Mouse (Mus musculus): ENCODE measurements around the gene Rpl32. TPM values are rescaled to one million over a fixed set of nuclear protein-coding genes. Genes with fewer than 3 reads are reported as not detected.
"Not testable (repeated sequence)": the region's sequence is repeated elsewhere in the genome, so short reads cannot be mapped to it uniquely, and the experiment has no call there.

Gene Rpl32
- polyA plus RNA-seq, 1 experiment from 2014 or later = 967 TPM

DNA sequence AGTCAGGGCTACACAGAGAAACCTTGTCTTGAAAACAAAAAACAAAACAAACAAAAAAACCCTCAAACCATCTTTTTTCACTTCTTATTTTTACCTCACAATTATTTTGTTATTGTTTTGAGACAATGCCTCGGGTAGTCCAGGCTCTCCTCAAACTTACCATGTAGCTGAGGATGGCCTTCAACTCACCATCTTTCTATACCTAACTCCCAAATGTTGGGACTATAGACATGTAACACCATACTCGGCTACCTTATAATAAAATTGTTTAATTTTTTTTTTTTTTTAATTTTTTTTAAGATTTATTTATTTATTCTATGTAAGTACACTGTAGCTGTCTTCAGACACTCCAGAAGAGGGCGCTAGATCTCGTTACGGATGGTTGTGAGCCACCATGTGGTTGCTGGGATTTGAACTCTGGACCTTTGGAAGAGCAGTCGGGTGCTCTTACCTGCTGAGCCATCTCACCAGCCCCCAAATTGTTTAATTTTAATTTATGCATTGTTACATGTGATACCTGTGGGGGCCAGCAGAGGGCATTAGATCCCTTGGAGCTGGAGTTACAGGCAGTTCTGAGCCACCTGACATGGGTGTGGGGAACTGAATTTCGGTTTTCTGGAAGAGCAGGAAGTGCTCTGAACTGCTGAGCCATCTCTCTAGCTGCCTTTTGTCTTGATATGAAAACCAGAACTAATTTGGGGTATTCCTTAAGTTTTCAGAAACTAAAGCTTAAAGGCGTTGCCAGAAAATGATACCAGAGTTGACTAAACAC lies 38.3 kb upstream of the Rpl32 start:
- H3K9ac ChIP-seq (ENCODE audit: low read depth, low read length) = no peak overlapping the region
- WGBS (ENCODE audit: insufficient replicate concordance) = 26% methylated on average over 7 of the region's 8 CpGs
- no peak overlapping the region for H3K4me3 ChIP-seq (ENCODE audit: low read depth, low read length)
- no peak overlapping the region for H3K27ac ChIP-seq (ENCODE audit: low read length)
- no peak overlapping the region for H3K4me2 ChIP-seq (ENCODE audit: low read depth, low read length)
- no peaks in the 10 kb centered on the region for H3K9me3 ChIP-seq (replicated peaks; ENCODE audit: control insufficient read depth, low read length)
- peaks cover 18% of the 10 kb centered on the region for H3K36me3 ChIP-seq (ENCODE audit: control insufficient read depth, insufficient read depth)
- ATAC-seq (ENCODE audit: low read depth) = peak; percentile 46
- no peaks in the 10 kb centered on the region for H3K27me3 ChIP-seq (ENCODE audit: control insufficient read depth, insufficient read depth, low read depth, low read length)
- peaks cover 9% of the 10 kb centered on the region for H3K4me1 ChIP-seq (ENCODE audit: control insufficient read depth, low read depth, low read length)

DNA sequence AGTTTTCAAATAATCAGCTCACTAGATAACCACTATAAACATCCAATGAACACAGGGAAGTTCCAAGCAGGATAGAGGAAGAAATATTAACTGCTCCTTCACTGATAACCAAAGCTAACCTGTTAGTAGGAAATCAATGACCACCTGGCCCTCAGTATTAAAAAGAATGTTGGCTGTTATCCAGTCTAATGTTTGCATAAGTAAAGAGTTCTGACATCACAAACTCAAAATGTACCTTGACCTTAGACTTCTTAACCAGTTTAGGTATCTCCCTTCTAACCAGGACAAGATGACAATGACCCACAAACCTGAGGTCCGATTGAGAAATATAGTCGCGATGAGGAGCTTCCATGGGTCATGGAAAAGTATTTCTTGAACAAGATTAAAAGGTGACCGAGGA lies 36.5 kb upstream of the Rpl32 start:
- WGBS (ENCODE audit: insufficient replicate concordance) = 80% methylated on average over 4 of the region's 4 CpGs
- Histone ChIP-seq H3K27me3 (ENCODE audit: control insufficient read depth, insufficient read depth, low read depth, low read length) (no peaks in the 10 kb centered on the region), H3K4me2 (ENCODE audit: low read depth, low read length) (no peak overlapping the region), H3K9ac (ENCODE audit: low read depth, low read length) (no peak overlapping the region), H3K9me3 (replicated peaks; ENCODE audit: control insufficient read depth, low read length) (no peaks in the 10 kb centered on the region), H3K36me3 (ENCODE audit: control insufficient read depth, insufficient read depth) (peaks cover 18% of the 10 kb centered on the region), H3K4me3 (ENCODE audit: low read depth, low read length) (no peak overlapping the region), H3K4me1 (ENCODE audit: control insufficient read depth, low read depth, low read length) (peaks cover 3% of the 10 kb centered on the region), H3K27ac (ENCODE audit: low read length) (no peak overlapping the region)
- ATAC-seq (ENCODE audit: low read depth) = no peak

DNA sequence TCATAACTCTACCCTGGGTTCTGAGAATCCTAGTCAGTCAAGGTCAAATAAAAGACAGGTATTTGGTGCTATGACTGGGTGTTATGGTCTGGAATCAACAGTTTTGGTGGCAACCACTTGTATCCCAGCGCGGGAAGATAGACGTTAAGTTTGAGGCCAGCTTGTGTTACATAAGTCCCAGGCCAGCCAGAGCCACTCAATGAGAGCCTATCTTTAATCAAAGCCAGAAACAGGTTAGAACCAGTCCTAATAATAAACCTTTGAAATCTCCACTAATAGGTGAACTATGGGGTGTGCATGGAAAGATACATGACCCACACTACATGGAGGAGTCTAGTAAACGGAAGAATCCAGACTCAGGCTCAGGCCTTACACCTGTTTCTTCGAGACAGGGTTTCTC lies 30.2 kb upstream of the Rpl32 start:
- H3K27ac ChIP-seq (ENCODE audit: low read length) = no peak overlapping the region
- ATAC-seq (ENCODE audit: low read depth) = no peak

DNA sequence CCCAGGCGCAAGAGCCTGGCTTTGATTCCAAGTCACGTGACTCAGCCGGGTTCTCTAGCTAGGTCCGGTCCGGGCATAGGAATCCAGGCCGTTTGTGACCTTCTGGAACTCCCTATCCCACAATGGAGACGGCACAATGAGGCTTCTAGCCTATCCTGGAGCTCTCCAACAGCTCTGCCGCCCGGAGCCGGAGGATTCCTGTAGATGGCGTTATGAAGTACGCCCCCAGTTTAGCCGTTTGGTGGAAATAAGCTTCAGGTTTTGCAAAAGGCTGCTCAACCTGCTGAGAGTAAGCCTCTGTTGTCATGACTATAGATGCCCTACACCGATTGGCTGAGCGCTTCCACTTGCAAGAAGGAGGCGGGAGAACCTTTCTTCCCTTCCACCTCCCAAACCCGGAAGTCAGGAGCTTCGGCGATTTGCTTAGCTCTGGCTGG lies 29.6 kb upstream of the Rpl32 start, which contains the start of gene Efcab12:
Efcab12 (minus strand) TSS at position 252 of the 437 bp plus-strand sequence.
- peak within 1 kb of the TSS; percentile 78 for H3K4me2 ChIP-seq (ENCODE audit: low read depth, low read length)
- H3K36me3 ChIP-seq (ENCODE audit: control insufficient read depth, insufficient read depth) = peaks cover 3% of the 10 kb centered on the region; the same call in 1 of the 2 replicates
- H3K27me3 ChIP-seq (ENCODE audit: control insufficient read depth, insufficient read depth, low read depth, low read length) = no peaks in the 10 kb centered on the region
- 0 out of 2 replicates have a peak within 1 kb of the TSS, but pooled peaks have one; percentile 3 for H3K9ac ChIP-seq (ENCODE audit: low read depth, low read length)
- 5% methylated on average over 19 of the region's 19 CpGs for WGBS (ENCODE audit: insufficient replicate concordance)
- peaks cover 11% of the 10 kb centered on the region; the same call in 1 of the 2 replicates for H3K4me1 ChIP-seq (ENCODE audit: control insufficient read depth, low read depth, low read length)
- H3K4me3 ChIP-seq (ENCODE audit: low read depth, low read length) = peak within 1 kb of the TSS; percentile 50
- ATAC-seq (ENCODE audit: low read depth) = peak; percentile 88
- H3K27ac ChIP-seq (ENCODE audit: low read length) = no peak within 1 kb of the TSS
- no peaks in the 10 kb centered on the region for H3K9me3 ChIP-seq (replicated peaks; ENCODE audit: control insufficient read depth, low read length)

More for the DNA sequence above, 30.2 kb upstream of the Rpl32 start:
- peaks cover 3% of the 10 kb centered on the region; the same call in 1 of the 2 replicates for H3K36me3 ChIP-seq (ENCODE audit: control insufficient read depth, insufficient read depth)
- no peaks in the 10 kb centered on the region for H3K27me3 ChIP-seq (ENCODE audit: control insufficient read depth, insufficient read depth, low read depth, low read length)
- H3K4me2 ChIP-seq (ENCODE audit: low read depth, low read length) = peak overlapping the region; percentile 78
- peak overlapping the region; percentile 50 for H3K4me3 ChIP-seq (ENCODE audit: low read depth, low read length)
- peaks cover 11% of the 10 kb centered on the region; the same call in 1 of the 2 replicates for H3K4me1 ChIP-seq (ENCODE audit: control insufficient read depth, low read depth, low read length)
- H3K9ac ChIP-seq (ENCODE audit: low read depth, low read length) = 0 out of 2 replicates have a peak overlapping the region, but pooled peaks have one; percentile 3
- H3K9me3 ChIP-seq (replicated peaks; ENCODE audit: control insufficient read depth, low read length) = no peaks in the 10 kb centered on the region
- WGBS (ENCODE audit: insufficient replicate concordance) = 71% methylated on average over 5 of the region's 5 CpGs

DNA sequence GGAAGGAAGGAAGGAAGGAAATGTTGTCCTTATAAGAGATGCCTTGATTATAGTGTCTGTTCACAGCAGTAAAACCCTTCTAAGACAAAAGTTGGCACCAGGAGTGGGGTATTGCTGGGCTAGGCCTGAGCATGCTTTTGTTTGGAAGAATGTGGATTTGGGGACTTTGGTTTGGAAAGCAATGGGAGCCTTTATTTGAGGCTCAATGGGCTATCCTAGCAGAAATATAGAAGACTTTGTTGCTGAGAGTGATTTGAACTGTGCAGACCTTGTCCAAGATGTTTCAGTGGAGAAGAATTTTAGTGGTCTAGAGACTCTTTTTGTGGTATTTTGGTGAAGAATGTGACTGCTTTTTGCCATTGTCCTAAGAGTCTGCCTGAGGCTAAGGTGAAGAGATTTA lies 25.3 kb upstream of the Rpl32 start:
- Histone ChIP-seq H3K4me3 (ENCODE audit: low read depth, low read length) (no peak overlapping the region), H3K9ac (ENCODE audit: low read depth, low read length) (no peak overlapping the region), H3K27ac (ENCODE audit: low read length) (no peak overlapping the region), H3K9me3 (replicated peaks; ENCODE audit: control insufficient read depth, low read length) (no peaks in the 10 kb centered on the region), H3K4me2 (ENCODE audit: low read depth, low read length) (no peak overlapping the region), H3K4me1 (ENCODE audit: control insufficient read depth, low read depth, low read length) (peaks cover 20% of the 10 kb centered on the region), H3K27me3 (ENCODE audit: control insufficient read depth, insufficient read depth, low read depth, low read length) (no peaks in the 10 kb centered on the region), H3K36me3 (ENCODE audit: control insufficient read depth, insufficient read depth) (no peaks in the 10 kb centered on the region; the same call in 1 of the 2 replicates)
- ATAC-seq (ENCODE audit: low read depth) = no peak

DNA sequence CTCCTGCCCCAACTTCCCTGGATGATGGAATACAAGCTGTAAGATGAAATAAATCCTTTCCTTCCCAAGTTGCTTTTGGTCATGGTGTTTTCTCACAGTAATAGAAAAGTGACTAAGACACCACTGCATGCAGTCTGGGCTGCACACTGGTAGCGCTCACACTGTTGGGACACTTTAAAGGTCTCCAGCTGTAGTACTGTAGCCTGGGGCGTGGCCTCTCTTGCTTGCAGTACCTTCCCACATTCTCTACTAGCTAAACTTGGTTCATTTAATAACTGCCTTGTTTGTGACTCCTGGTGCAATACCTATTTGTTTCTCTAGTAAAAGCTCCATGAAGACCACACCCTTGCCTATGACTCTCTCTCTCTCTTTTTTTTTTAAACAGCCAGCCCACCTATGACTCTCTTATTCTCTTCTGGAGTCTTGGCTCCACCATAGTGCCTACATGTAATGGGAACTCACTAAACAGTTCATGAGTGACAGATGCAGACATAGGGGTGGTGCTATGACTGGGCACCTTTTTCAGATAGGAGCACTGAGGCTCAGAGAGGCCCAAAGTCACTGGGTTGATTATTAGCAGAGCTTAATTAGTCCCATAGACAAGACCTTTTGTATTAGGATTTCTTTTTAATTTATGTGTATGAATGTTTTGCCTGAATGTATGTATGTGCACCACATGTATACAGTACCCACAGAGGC lies 23.8 kb upstream of the Rpl32 start:
- Histone ChIP-seq H3K9ac (ENCODE audit: low read depth, low read length) (no peak overlapping the region), H3K4me2 (ENCODE audit: low read depth, low read length) (no peak overlapping the region), H3K4me1 (ENCODE audit: control insufficient read depth, low read depth, low read length) (peaks cover 9% of the 10 kb centered on the region), H3K36me3 (ENCODE audit: control insufficient read depth, insufficient read depth) (no peaks in the 10 kb centered on the region; the same call in 1 of the 2 replicates), H3K4me3 (ENCODE audit: low read depth, low read length) (no peak overlapping the region), H3K9me3 (replicated peaks; ENCODE audit: control insufficient read depth, low read length) (no peaks in the 10 kb centered on the region), H3K27ac (ENCODE audit: low read length) (no peak overlapping the region), H3K27me3 (ENCODE audit: control insufficient read depth, insufficient read depth, low read depth, low read length) (no peaks in the 10 kb centered on the region)
- ATAC-seq (ENCODE audit: low read depth) = 0 out of 2 replicates have a peak, but pooled peaks have one; percentile 32
- 80% methylated on average over 2 of the region's 2 CpGs for WGBS (ENCODE audit: insufficient replicate concordance)

DNA sequence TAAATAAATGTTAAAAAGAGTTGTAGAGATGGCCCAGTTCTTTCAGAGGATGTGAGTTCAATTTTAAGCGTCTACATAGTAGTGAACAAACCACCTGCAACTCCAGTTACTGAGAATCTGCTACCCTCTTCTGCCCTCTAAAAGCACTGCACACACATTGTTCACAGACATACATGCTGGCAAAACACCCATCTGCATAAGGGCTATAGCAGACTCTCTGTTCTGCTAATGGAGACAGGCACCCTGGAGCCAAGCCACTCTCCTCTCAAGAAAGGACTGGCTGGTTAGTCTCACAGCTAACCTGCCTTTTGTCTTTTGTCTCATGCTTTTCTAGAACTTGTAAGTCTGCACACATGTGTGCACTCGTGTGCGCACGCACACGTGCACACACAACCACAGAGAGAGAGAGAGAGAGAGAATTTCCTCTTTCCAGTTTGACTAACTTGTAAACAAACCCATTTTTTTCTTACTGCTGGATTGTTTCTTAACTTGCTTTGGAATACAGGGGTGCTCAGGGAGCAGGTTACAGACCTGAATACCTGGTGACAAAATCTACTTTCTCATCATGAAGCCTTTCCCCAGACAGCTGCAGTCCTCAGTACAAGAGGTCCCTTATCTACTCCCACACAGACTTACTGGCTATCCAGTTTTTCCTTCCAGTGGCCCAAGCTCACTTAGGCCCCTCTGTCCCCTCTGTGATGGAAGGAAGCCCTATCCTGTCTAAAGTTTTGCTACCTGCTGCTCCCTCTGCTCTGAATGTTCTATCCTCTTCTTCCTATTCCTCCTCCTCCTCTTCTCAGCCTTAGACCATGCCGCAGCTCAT lies 22.4 kb upstream of the Rpl32 start:
- H3K4me3 ChIP-seq (ENCODE audit: low read depth, low read length) = no peak overlapping the region
- WGBS (ENCODE audit: insufficient replicate concordance) = 65% methylated on average over 6 of the region's 6 CpGs
- peaks cover 9% of the 10 kb centered on the region for H3K4me1 ChIP-seq (ENCODE audit: control insufficient read depth, low read depth, low read length)
- H3K9ac ChIP-seq (ENCODE audit: low read depth, low read length) = no peak overlapping the region
- H3K27me3 ChIP-seq (ENCODE audit: control insufficient read depth, insufficient read depth, low read depth, low read length) = no peaks in the 10 kb centered on the region
- H3K27ac ChIP-seq (ENCODE audit: low read length) = no peak overlapping the region
- no peak overlapping the region for H3K4me2 ChIP-seq (ENCODE audit: low read depth, low read length)
- H3K36me3 ChIP-seq (ENCODE audit: control insufficient read depth, insufficient read depth) = no peaks in the 10 kb centered on the region; the same call in 1 of the 2 replicates
- ATAC-seq (ENCODE audit: low read depth) = peak; percentile 21; the same call in 1 of the 2 replicates
- no peaks in the 10 kb centered on the region for H3K9me3 ChIP-seq (replicated peaks; ENCODE audit: control insufficient read depth, low read length)

DNA sequence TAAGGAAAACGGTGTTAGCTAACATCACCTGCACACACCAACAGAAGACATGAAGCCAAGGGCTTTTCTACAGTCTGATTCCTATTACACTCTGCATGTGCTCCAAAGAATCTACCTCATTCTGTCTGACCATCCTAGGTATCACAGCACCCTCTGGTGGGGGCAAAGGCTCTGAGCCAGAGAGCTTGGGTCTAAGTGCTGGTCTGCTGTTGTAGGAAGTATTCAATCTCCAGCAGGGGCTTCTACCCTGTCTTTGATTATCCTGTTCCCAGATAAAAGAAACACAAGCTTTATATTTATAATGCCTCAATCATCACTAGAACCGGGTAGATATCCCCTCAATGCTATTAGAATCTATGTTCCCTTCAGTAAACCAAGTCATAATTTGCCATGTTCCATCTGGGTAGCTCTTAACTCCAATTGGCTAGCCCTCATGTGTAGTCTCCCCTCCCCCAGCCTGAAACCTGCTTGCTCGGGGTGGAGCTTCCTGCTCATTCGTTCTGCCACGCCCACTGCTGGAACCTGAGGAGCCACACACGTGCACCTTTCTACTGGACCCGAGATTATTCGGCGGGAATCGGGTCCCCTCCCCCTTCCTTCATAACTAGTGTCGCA lies 15.4 kb upstream of the Rpl32 start:
- WGBS (ENCODE audit: insufficient replicate concordance) = 0% methylated on average over 5 of the region's 11 CpGs
- peaks cover 28% of the 10 kb centered on the region for H3K4me1 ChIP-seq (ENCODE audit: control insufficient read depth, low read depth, low read length)
- peak overlapping the region; percentile 45 for H3K27ac ChIP-seq (ENCODE audit: low read length)
- not testable (repeated sequence) for H3K9me3 ChIP-seq (replicated peaks; ENCODE audit: control insufficient read depth, low read length); H3K36me3 ChIP-seq (ENCODE audit: control insufficient read depth, insufficient read depth); H3K9ac ChIP-seq (ENCODE audit: low read depth, low read length); H3K27me3 ChIP-seq (ENCODE audit: control insufficient read depth, insufficient read depth, low read depth, low read length)
- peak; percentile 90 for ATAC-seq (ENCODE audit: low read depth)
- H3K4me3 ChIP-seq (ENCODE audit: low read depth, low read length) = peak overlapping the region; percentile 40
- H3K4me2 ChIP-seq (ENCODE audit: low read depth, low read length) = peak overlapping the region; percentile 62

Measured in liver, embryonic 16.5 days (tissue).